Mouse (Mus musculus) CD4-positive, CD25-positive, alpha-beta regulatory T cell, adult 2 months (primary cell): ENCODE results near the gene Atg10.
A peak's percentile ranks its signal among the peaks of the same experiment; 100 is the strongest.

Experiments used
- DNase-seq: peaks from one replicate; pipeline ENCODE4 v3.0.0-alpha.2; 2012; ENCODE audit warnings: low read depth, low spot score

The Atg10 gene

GRCm38 (mm10) chr13:91031836-91032235 is 191.9 kb downstream of the Atg10 start:
- no peak for DNase-seq

GRCm38 (mm10) chr13:91023447-91023846 is 200.3 kb downstream of the Atg10 start:
- no peak for DNase-seq

GRCm38 (mm10) chr13:91011851-91012250 is 211.9 kb downstream of the Atg10 start:
- no peak for DNase-seq

- DNase-seq: no peak
These were observed 228.6 kb downstream of the Atg10 start for GRCm38 (mm10) chr13:90995034-90995629.

GRCm38 (mm10) chr13:90993602-90994001 is 230.2 kb downstream of the Atg10 start:
- DNase-seq: no peak

- no peak for DNase-seq
These were observed 230.8 kb downstream of the Atg10 start for GRCm38 (mm10) chr13:90992948-90993347.

- DNase-seq: no peak
These were observed 235.5 kb downstream of the Atg10 start for GRCm38 (mm10) chr13:90988226-90988625.

- DNase-seq: no peak
These were observed 238.4 kb downstream of the Atg10 start for GRCm38 (mm10) chr13:90985417-90985816.

GRCm38 (mm10) chr13:90984073-90984472 is 239.7 kb downstream of the Atg10 start:
- no peak for DNase-seq

GRCm38 (mm10) chr13:90981798-90982197 is 242.0 kb downstream of the Atg10 start:
- DNase-seq: no peak

GRCm38 (mm10) chr13:90980878-90981674 is 242.7 kb downstream of the Atg10 start:
- no peak for DNase-seq

GRCm38 (mm10) chr13:90977057-90977456 is 246.7 kb downstream of the Atg10 start:
- DNase-seq: no peak

GRCm38 (mm10) chr13:90973409-90973808 is 250.4 kb downstream of the Atg10 start:
- DNase-seq: no peak

GRCm38 (mm10) chr13:90970259-90971017 is 253.3 kb downstream of the Atg10 start:
- DNase-seq: no peak

GRCm38 (mm10) chr13:90968940-90969339 is 254.8 kb downstream of the Atg10 start:
- DNase-seq: no peak

GRCm38 (mm10) chr13:90967422-90967821 is 256.3 kb downstream of the Atg10 start:
- DNase-seq: peak; percentile 83

GRCm38 (mm10) chr13:90965996-90966395 is 257.8 kb downstream of the Atg10 start:
- DNase-seq: no peak

- no peak for DNase-seq
These were observed 259.3 kb downstream of the Atg10 start for GRCm38 (mm10) chr13:90964511-90964910.

GRCm38 (mm10) chr13:90962836-90963760 is 260.7 kb downstream of the Atg10 start:
- DNase-seq: no peak

- DNase-seq: no peak
These were observed 263.2 kb downstream of the Atg10 start for GRCm38 (mm10) chr13:90960591-90960990.

- no peak for DNase-seq
These were observed 264.9 kb downstream of the Atg10 start for GRCm38 (mm10) chr13:90958894-90959293.
